Mouse (Mus musculus): ENCODE measurements around the gene Ppp1r1c. TPM values are rescaled to one million over a fixed set of nuclear protein-coding genes. Genes with fewer than 3 reads are reported as not detected.

Gene Ppp1r1c
- polyA plus RNA-seq, 1 experiment = not detected

DNA sequence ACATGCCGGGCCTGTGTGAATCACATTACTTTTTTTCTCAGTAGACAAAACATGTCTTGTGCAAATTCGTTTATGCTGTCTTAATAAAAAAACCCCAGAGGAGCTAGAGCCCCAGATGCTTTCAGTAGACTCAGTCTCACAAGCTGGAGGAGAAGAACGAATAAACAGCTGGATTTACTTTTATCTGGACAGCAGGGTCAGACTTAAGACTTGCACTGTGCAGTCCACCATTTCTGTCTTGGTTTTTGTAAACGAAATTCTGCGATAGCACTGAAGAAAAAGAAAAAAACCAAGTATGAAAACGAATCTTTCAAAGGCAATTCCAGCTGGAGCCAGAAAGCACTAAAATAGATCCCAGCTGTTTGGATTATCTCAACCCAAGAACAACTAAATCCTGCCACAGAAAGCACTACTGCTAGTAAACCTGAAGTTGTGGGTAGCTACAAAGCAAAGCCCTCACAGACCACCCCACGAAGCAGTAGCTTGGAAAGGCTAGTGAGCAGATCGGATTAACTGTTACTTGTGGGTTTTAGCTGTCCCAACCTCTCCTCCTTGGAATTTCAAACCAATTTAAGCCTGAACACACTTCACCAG lies 78.1 kb downstream of the Ppp1r1c start:
- no peak for TF ChIP-seq GATA1 (IDR thresholded peaks at IDR 0.05; ENCODE audit: low read length)

DNA sequence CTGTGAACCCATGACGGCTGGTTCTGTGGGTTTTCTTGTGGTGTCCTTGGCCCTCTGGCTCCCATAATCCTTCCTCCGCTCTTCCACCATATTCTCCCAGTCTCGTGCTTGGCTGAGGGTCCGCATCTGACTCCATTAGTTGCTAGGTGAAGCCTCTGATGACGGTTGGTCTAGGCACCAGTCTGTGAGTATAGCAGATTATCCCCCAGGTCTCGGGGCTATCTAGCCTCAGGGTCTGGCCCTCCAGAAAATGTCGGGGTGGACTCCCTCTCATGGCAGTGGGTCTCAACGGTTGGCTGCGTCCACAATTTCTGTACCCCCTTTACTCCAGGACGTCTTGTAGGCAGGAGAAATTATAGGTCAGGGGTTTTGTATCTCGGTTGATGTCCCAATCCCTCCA lies 78.9 kb downstream of the Ppp1r1c start:
- TF ChIP-seq GATA1 (IDR thresholded peaks at IDR 0.05; ENCODE audit: low read length) = no peak

DNA sequence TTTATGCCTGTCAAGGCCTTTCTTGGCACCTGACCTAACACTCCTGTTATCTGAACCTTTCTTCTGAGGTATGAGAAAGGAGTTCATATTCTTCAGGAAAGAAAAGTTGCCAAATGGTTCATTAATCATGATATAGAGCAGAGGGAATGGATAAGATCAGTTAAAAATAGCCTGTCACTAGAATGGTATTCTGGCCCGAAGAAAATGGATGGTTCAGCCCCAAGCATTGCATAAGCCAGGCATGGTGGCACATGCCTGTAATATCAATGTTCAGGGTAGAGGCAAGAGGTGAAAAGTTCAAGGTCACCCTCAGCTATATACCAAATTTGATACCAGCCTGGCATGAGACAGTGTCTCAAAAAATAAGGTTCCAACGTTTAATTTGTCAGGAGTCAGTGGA lies 85.6 kb downstream of the Ppp1r1c start:
- TF ChIP-seq GATA1 (IDR thresholded peaks at IDR 0.05; ENCODE audit: low read length) = no peak

DNA sequence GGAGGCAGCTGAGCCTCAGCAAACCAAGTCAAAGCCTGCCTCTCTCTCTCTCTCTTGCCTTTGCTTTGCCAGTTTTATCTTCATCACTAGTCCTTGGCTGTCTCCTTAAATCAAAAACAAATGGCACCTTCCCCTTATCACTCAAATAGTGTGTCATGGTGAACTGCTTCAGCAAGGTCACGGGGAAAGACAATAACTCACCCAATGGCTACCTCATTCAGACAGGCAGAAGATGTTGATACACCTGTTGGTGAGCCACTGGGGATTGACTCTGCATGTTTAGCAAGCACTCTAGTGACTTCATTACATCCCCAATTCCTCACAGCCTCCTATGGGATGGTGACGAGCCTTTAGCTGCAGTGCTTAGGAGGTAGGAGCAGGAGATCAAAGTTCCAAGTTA lies 89.9 kb downstream of the Ppp1r1c start:
- TF ChIP-seq GATA1 (IDR thresholded peaks at IDR 0.05; ENCODE audit: low read length) = no peak

DNA sequence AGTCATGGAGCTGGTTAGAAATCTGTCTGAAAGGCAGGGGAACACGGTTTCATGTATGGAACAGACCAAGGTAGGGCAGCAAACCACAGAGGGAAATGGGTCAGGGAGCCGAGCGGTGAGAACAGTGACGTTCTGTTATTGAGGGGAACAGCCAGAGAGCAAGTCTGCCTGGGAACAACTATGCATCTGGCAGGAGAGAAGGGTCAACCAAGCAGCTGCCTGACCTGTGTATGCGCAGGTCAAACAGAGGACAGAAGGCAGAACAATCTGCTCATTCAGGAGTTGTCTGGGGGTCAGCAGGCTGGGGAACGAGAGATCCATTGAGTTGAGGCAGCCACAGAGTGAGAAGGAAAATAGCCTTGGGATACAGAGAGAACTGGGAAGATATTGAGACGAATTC lies 91.0 kb downstream of the Ppp1r1c start:
- TF ChIP-seq GATA1 (IDR thresholded peaks at IDR 0.05; ENCODE audit: low read length) = no peak

DNA sequence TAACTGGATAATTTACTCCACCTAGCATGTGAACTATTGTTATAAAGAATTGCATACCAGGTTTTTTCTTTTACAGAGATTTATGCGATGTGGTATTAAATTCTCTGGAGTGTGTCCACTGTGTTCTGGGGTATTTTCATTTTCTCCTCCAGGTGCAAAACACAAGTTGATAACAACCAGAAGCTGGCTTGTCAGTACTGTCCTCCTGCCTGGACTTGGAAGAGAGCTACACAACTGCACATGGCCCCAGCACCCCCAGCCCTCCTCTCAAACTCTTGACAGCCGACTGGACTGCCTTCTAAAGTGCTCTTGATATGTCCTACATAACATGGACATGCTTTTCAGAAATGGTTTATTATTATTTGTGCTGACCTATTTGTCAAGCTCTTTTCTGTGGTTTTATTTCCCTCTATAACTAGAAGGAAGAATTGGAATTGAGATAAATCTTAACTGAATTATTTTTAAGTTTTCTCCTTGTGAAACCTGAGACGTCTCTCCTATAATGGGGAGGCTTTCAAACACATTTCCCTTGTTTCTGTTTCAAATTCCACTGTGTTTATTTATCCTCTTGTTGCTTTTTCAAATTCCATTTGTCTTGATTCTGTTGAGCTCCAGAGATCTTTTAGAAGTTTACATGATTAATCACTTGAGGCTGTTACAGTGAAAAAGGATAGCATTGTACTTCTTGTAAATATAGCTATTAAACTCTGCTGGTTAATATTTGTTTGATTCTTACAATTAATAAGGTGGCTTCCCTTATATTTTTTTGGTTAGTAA lies 108.3 kb downstream of the Ppp1r1c start:
- TF ChIP-seq GATA1 (IDR thresholded peaks at IDR 0.05; ENCODE audit: low read length) = no peak

- TF ChIP-seq GATA1 (IDR thresholded peaks at IDR 0.05; ENCODE audit: low read length) = no peak
Measured at GRCm38 (mm10) chr2:79819543-79819942, 112.0 kb downstream of the Ppp1r1c start.

- no peak for TF ChIP-seq GATA1 (IDR thresholded peaks at IDR 0.05; ENCODE audit: low read length)
Measured at GRCm38 (mm10) chr2:79825853-79826252, 118.3 kb downstream of the Ppp1r1c start.

- no peak for TF ChIP-seq GATA1 (IDR thresholded peaks at IDR 0.05; ENCODE audit: low read length)
Measured at GRCm38 (mm10) chr2:79839090-79839489, 131.5 kb downstream of the Ppp1r1c start.

DNA sequence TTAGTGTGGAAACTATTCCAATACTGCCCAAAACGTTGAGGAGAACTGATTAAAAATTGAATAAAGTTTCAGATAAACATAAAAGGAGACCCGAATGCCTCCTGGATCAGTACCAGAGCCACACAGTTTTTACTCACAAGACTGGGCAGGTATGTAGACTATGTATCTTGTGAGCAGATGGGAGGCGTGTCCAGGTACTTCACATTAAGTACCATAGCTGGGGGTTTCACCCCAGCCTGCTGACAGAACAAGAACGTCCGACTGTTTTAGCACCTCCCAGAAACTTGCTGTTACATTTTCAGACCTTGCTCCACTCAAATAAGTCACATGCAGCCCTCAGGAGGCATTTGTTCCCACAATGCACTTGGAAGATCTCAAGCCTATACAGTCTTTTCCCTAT lies 131.9 kb downstream of the Ppp1r1c start:
- TF ChIP-seq GATA1 (IDR thresholded peaks at IDR 0.05; ENCODE audit: low read length) = no peak

GRCm38 (mm10) chr2:79856874-79857273 lies 149.3 kb downstream of the Ppp1r1c start:
- no peak for TF ChIP-seq GATA1 (IDR thresholded peaks at IDR 0.05; ENCODE audit: low read length)

DNA sequence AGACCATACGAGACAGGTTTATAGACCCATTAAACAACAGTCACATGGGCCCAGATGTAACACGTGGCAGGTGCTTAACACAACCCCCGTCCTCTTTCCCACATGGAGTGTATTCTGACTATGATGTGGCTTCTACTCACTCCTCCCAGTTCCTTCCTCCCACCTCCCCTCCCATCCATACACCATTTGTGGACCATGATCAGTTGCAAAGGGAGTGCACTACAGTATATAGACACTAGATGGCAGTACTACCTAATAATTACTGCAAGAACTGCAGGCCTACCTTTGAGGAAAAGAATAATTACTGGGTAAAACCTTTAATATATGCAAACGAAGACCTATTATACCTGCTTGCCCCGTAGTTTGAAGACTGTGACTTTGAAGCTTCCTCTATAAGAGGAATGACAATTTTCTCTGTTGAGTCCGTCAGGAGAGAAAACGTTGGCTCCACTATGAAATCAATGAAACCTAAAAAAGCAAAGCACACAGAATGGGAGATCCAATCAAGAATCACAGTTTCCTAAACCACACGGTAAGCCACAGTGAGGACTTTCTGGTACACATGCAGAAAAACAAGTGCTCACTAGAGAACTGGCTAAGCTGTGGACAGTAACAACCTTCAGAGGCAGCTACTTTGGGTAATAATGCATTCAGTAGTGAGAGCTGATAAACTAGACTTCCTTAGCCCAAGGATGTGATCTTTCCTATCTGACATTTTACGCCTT lies 157.9 kb downstream of the Ppp1r1c start:
- TF ChIP-seq GATA1 (IDR thresholded peaks at IDR 0.05; ENCODE audit: low read length) = no peak

Other genes with a start within 250 kb of the Ppp1r1c start
- gene Itprid2, start 72.4 kb upstream of the Ppp1r1c start, polyA plus RNA-seq (2012) = 13.6 and 19.7 TPM in 2 replicates

All from G1E-ER4 (cell line).